Mouse (Mus musculus) layer of hippocampus, adult 6 months (tissue): ENCODE data around the gene Rundc3b. TPM values are rescaled to one million over a fixed set of nuclear protein-coding genes. Genes with fewer than 3 reads are reported as not detected.

ENCODE experiments used
- long read RNA-seq, 2 experiments: library from polyadenylated mRNA; unstranded; transcript quantifications; one replicate each; pipeline ENCODE4 v2.0.0; 2019 to 2020
- polyA plus RNA-seq: library from polyadenylated mRNA; unstranded; fragments of <200 nt; fragmentation: Nextera tagmentation; gene quantifications from 2 replicates; pipeline ENCODE4 v1.2.3, GENCODE M21; 2021

Rundc3b gene
- 7.1 and 8.2 TPM in 2 replicates for polyA plus RNA-seq
- long read RNA-seq, experiment 1, partial matches to known transcripts: 2 of 9 reads
- long read RNA-seq, experiment 1, other reads (novel, unspliced or antisense): 6 of 9 reads
- long read RNA-seq, experiment 2, transcript Rundc3b-201 (10 exons, 3,677 nt): major isoform, 28 of 48 reads
- long read RNA-seq, experiment 2, partial matches to known transcripts: 0 of 48 reads
- long read RNA-seq, experiment 2, other reads (novel, unspliced or antisense): 17 of 48 reads

DNA sequence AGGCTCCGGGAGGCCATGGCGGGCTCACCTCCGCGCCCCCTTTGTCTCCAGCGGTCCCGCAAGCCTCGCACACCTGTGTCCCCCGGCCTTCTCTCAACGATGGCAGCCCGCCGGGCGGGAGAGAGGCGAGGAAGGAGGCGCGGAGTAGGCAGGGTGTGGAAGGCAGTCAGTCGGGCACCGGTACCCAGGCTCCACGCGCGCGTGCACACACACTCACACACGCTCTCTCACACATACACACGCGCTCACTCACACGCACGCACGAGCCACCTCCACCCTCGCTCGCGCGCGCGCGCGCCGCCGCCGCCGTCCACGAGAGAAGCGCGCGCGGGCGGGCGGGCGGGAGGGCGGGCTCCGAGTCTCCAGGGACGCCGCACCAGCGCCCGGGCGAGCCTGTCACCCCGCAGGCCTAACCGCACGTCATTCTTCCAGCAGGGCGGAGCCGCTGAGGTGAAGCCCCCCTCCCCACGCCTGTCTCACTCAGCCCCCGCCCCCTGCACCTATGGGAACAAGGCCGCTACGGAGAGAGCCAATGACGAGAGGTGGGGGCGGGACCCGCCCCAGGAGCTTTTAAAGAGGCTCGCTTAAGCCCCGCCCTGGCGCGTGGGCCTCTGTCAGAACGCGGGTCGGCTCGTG, at the start of gene Rundc3b:
Gene Rundc3b (minus strand): TSS at position 357 of the 636 bp plus-strand sequence.

DNA sequence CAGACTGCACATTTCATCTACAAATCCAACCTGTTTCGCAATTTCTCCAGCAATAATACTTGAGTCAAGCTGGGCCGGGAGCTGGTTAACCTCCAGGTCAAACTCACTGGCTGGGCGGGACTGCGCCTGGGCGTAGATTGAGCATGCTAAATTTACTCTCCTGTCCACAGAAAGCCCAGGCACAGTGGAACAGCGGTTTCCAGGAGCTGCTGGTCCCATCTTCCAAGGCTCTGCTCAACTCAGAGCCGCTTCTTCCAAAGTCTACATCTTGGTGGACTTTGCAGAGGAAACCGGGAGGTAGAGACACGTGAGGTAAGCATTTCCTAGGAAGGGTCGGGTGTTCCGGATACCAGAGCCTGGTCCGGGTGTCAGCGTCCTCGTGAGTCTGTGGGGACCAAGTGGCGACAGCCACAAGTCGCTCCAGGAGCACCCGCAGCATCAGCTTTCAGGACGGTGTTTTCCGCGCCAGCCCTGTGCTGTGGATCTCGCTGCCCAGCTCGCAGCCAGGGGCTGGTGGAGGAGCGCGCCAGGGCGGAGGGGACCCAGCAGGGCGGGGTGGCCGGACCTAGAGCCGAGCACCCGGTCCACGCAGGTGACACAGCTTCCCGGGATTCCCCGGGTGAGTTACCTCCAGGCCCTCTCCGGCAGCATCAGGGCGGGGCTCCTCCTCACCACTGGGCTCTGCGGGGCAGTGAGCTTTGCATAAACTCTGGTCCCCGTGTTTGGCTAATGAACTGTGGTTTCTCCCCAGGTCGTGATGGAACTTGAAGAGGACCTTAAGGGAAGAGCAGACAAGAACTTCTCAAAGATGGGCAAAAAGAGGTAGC, 37.4 kb upstream of the Rundc3b start, which contains the start of gene Abcb1a:
Gene Abcb1a (plus strand): TSS at position 167 of the 827 bp plus-strand sequence.

Other genes with a start within 250 kb of the Rundc3b start
- gene Dbf4, start 200.2 kb downstream of the Rundc3b start, polyA plus RNA-seq: 0.35 and 0.48 TPM in 2 replicates
- gene Slc25a40, start 200.1 kb downstream of the Rundc3b start, polyA plus RNA-seq: 4.8 and 4.9 TPM in 2 replicates
- gene Abcb1a, start 37.1 kb upstream of the Rundc3b start, polyA plus RNA-seq: 2.1 and 2.9 TPM in 2 replicates
- gene Abcb1b, start 175.2 kb upstream of the Rundc3b start, polyA plus RNA-seq: 4.1 and 5.3 TPM in 2 replicates